Mouse (Mus musculus): Measurements from ENCODE around the gene 4930447C04Rik. TPM values are rescaled to one million over a fixed set of nuclear protein-coding genes. Genes with fewer than 3 reads are reported as not detected.

The 4930447C04Rik gene
- total and polyA plus RNA-seq, 3 experiments, result 0.66 TPM; not detected in 2

DNA sequence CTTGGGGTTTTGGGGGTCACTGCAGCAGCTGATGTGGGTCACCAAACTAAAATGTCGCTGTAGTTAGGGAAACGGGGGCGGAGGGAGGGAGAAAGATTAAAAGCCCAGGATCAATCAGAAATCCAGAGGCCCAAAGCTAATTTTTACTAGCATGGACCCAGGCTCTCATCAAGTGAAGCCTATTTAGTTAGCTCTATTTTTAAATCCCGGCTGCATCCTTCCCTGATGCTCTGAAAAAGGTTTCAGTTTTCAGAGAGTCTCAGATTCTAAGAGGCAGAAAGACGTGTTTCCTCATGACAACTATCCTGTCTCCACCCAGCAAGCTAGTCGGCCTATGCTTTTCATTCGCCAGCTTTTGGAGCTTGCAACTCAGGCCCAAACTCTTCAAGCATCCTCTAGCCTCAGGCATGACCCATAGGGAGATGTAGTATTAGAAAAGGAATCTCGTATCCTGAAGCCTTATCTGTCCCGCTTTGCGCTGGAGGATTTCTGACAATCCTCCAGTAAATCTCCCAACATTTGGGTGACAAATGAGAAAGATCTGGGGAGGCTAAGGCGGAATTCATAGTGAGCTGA is 336 bp upstream of the 4930447C04Rik start:
- TF ChIP-seq GATA2 (IDR thresholded peaks at IDR 0.05; ENCODE audit: borderline replicate concordance, low read depth, low read length), result no peak
- no peak for ATAC-seq (ENCODE audit: extremely low read depth, insufficient number of reproducible peaks, low FRiP score, poor library complexity, severe bottlenecking)
- DNase-seq (ENCODE audit: low spot score), result no peak
- no peaks in the 10 kb centered on the region for H3K36me3 ChIP-seq (replicated peaks)
- no peaks in the 10 kb centered on the region for H3K4me1 ChIP-seq (ENCODE audit: insufficient read depth, low read depth, low read length)
- no peaks in the 10 kb centered on the region for H3K9me3 ChIP-seq (replicated peaks)
- no peak overlapping the region for H3K4me3 ChIP-seq (ENCODE audit: low read depth, low read length)
- peaks cover 21% of the 10 kb centered on the region for H3K27me3 ChIP-seq (ENCODE audit: insufficient read depth, low read length)

DNA sequence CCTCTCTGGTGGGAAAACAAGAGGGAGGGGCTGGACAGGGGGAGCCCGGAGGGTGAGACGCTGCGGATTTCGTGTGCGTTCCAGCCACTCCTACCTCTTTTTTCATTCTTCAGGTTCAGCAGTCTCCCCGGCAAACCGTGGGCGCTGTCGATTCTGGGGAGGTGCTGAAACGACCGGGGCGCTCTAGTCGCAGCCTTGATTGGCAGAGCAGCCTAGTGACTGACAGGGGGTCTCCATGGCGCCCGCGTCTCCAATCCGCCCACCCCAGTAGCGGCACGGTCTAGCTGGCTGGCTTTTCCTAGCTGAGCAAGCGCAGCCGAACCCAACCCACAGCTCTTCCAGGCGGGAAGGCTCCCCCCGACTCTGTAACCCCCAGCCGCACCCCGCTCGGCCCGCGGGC is 958 bp downstream of the 4930447C04Rik start, which contains the start of gene Six6:
Gene Six6 (plus strand): TSS at position 277 of the 400 bp plus-strand sequence.
- TF ChIP-seq GATA2 (IDR thresholded peaks at IDR 0.05; ENCODE audit: borderline replicate concordance, low read depth, low read length) (no peak), GATA1 (IDR thresholded peaks at IDR 0.05; ENCODE audit: borderline replicate concordance, low read length) (no peak), CTCF (IDR thresholded peaks at IDR 0.05; ENCODE audit: low read depth, low read length) (no peak), TAL1 (conservative IDR thresholded peaks at IDR 0.05; ENCODE audit: low read depth, low read length) (no peak), POLR2AphosphoS5 (IDR thresholded peaks at IDR 0.05; ENCODE audit: insufficient replicate concordance, low read depth, low read length) (no peak)
- ATAC-seq (ENCODE audit: extremely low read depth, insufficient number of reproducible peaks, low FRiP score, poor library complexity, severe bottlenecking), result no peak
- Histone ChIP-seq H3K27me3 (ENCODE audit: insufficient read depth, low read length) (peaks cover 16% of the 10 kb centered on the region), H3K4me1 (ENCODE audit: insufficient read depth, low read depth, low read length) (no peaks in the 10 kb centered on the region), H3K4me3 (ENCODE audit: low read depth, low read length) (no peak within 1 kb of the TSS), H3K9me3 (replicated peaks) (no peaks in the 10 kb centered on the region), H3K36me3 (replicated peaks) (no peaks in the 10 kb centered on the region)
- no peak for DNase-seq (ENCODE audit: low spot score)

DNA sequence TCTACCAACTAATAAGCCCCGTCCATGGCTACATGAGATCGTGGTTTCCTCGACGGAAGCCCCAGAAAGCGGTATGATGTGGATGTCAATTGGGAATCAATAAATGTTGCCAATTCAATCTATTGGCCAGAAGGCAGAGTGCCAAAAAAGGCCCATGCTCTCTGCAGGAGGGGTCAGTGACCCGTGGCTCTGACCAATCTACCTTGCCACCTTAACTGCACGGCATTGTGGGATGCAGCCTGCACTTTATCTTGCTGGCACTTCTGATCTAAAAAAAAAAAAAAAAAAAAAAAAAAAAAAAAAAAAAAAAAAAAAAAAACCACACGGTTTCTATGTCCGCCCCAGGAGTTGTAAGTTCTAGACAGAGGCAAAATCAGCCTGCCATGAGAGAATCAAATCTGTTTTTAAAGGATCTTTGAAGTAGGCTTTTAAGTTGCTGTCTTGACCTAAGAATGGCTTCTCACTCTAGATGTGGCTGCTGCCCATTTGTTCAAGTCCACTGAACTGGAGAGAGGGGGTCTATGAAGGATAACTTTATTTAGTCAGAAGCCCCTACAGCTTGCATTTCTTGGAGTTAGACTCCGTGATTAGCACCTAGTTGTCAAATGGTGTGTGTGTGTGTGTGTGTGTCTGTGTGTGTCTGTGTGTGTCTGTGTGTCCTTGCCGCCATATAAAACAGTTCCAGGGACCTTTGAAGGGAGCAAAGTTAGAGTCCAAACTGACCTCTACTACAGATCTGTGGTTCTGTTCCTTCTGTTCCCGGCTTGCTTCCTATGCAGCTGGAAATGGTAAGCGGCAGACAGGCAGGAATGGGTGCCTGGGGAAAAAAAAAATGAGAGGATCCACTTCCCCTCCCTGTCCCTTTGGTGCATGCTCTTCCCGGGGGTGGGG is 1.7 kb downstream of the 4930447C04Rik start:
- no peak overlapping the region for H3K4me3 ChIP-seq (ENCODE audit: low read depth, low read length)
- DNase-seq (ENCODE audit: low spot score), result no peak
- ATAC-seq (ENCODE audit: extremely low read depth, insufficient number of reproducible peaks, low FRiP score, poor library complexity, severe bottlenecking), result no peak
- TF ChIP-seq GATA2 (IDR thresholded peaks at IDR 0.05; ENCODE audit: borderline replicate concordance, low read depth, low read length), result no peak
- no peak for TF ChIP-seq TAL1 (conservative IDR thresholded peaks at IDR 0.05; ENCODE audit: low read depth, low read length)
- no peak for TF ChIP-seq GATA1 (IDR thresholded peaks at IDR 0.05; ENCODE audit: borderline replicate concordance, low read length)
- TF ChIP-seq CTCF (IDR thresholded peaks at IDR 0.05; ENCODE audit: low read depth, low read length), result no peak
- TF ChIP-seq POLR2AphosphoS5 (IDR thresholded peaks at IDR 0.05; ENCODE audit: insufficient replicate concordance, low read depth, low read length), result no peak
- H3K36me3 ChIP-seq (replicated peaks), result no peaks in the 10 kb centered on the region
- H3K27me3 ChIP-seq (ENCODE audit: insufficient read depth, low read length), result peaks cover 16% of the 10 kb centered on the region
- H3K9me3 ChIP-seq (replicated peaks), result no peaks in the 10 kb centered on the region
- no peaks in the 10 kb centered on the region for H3K4me1 ChIP-seq (ENCODE audit: insufficient read depth, low read depth, low read length)

DNA sequence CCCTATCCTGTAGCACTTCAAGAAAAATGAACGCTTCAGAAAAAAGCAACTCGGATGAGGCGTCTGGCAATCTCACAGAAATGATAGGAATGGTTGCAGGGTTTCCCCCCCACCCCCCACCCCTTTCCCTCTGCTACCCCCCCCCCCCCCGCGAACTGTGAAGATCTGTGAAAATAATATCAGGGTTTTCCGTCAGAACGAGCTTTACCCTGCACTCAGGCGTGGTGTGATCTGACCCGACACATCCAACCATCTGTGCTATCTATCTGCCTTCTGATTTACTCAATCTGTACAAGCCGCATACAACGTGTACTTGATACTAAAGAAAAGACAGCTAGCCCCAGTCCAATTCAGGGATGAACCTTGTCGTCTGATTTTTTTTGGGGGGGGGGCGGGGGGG is 2.4 kb downstream of the 4930447C04Rik start:
- TF ChIP-seq GATA1 (IDR thresholded peaks at IDR 0.05; ENCODE audit: borderline replicate concordance, low read length) (no peak), CTCF (IDR thresholded peaks at IDR 0.05; ENCODE audit: low read depth, low read length) (no peak), POLR2AphosphoS5 (IDR thresholded peaks at IDR 0.05; ENCODE audit: insufficient replicate concordance, low read depth, low read length) (no peak), GATA2 (IDR thresholded peaks at IDR 0.05; ENCODE audit: borderline replicate concordance, low read depth, low read length) (no peak), TAL1 (conservative IDR thresholded peaks at IDR 0.05; ENCODE audit: low read depth, low read length) (no peak)
- no peaks in the 10 kb centered on the region for H3K36me3 ChIP-seq (replicated peaks)
- H3K27me3 ChIP-seq (ENCODE audit: insufficient read depth, low read length), result peaks cover 16% of the 10 kb centered on the region; the same call in 1 of the 2 replicates

DNA sequence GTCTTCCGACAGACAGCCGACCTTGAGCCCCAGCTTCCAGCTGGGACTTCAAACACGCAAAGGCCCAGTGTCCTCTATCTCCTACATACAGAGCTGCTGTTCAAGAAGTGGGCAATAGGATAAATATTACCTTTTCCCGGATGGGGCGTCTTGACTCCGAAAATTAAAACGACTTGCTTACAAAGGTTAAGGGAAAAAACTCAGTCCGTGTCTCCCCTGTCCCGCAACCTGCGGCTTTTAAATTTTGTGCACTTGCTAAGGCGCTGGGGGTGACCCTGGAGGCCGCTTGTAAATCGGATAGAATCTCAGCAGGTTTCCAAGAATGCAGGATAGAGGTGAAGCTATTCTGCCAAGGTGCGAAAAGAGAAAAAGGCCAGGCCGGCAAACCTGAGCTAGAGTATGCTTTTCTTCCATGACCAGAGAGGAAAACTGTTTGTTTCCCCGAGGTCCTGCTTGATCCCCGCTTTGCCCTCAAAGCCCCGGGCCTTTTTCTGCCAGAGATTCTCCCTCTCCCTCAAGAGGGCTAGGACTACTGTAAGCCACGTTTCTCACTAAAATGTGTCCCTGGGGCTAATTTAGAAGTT is 2.9 kb downstream of the 4930447C04Rik start:
- TF ChIP-seq TAL1 (conservative IDR thresholded peaks at IDR 0.05; ENCODE audit: low read depth, low read length), result no peak
- TF ChIP-seq POLR2AphosphoS5 (IDR thresholded peaks at IDR 0.05; ENCODE audit: insufficient replicate concordance, low read depth, low read length), result no peak
- TF ChIP-seq CTCF (IDR thresholded peaks at IDR 0.05; ENCODE audit: low read depth, low read length), result no peak
- no peak for TF ChIP-seq GATA1 (IDR thresholded peaks at IDR 0.05; ENCODE audit: borderline replicate concordance, low read length)
- no peak for TF ChIP-seq GATA2 (IDR thresholded peaks at IDR 0.05; ENCODE audit: borderline replicate concordance, low read depth, low read length)
- Histone ChIP-seq H3K4me3 (ENCODE audit: low read depth, low read length) (no peak overlapping the region), H3K9me3 (replicated peaks) (no peaks in the 10 kb centered on the region), H3K36me3 (replicated peaks) (no peaks in the 10 kb centered on the region), H3K27me3 (ENCODE audit: insufficient read depth, low read length) (peaks cover 16% of the 10 kb centered on the region; the same call in 1 of the 2 replicates), H3K4me1 (ENCODE audit: insufficient read depth, low read depth, low read length) (no peaks in the 10 kb centered on the region)
- no peak for ATAC-seq (ENCODE audit: extremely low read depth, insufficient number of reproducible peaks, low FRiP score, poor library complexity, severe bottlenecking)
- no peak for DNase-seq (ENCODE audit: low spot score)

More for the DNA sequence above, 2.4 kb downstream of the 4930447C04Rik start:
- DNase-seq (ENCODE audit: low spot score) (no peak), ATAC-seq (ENCODE audit: extremely low read depth, insufficient number of reproducible peaks, low FRiP score, poor library complexity, severe bottlenecking) (no peak)
- Histone ChIP-seq H3K4me1 (ENCODE audit: insufficient read depth, low read depth, low read length) (no peaks in the 10 kb centered on the region), H3K4me3 (ENCODE audit: low read depth, low read length) (no peak overlapping the region), H3K9me3 (replicated peaks) (no peaks in the 10 kb centered on the region)

DNA sequence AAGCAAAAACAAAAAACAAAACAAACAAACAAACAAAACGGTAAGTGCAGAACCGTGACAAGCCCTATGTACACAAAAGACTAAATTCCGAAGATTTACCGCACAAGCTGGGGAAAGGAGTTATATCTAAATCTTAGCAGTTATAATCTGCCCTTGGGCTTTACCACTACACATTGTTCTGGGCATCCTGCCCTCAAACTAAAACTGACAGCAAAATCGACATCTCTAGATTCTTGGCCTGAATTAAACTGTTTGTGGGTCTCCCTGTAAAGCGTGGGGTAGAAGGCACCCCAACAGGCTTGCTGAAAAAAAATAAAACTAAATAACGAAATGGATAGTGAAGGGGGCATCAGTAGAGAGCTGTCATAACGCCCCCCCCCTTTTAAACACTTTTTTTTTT is 3.8 kb downstream of the 4930447C04Rik start:
- no peaks in the 10 kb centered on the region for H3K4me1 ChIP-seq (ENCODE audit: insufficient read depth, low read depth, low read length)
- H3K36me3 ChIP-seq (replicated peaks), result no peaks in the 10 kb centered on the region
- DNase-seq (ENCODE audit: low spot score) (no peak), ATAC-seq (ENCODE audit: extremely low read depth, insufficient number of reproducible peaks, low FRiP score, poor library complexity, severe bottlenecking) (no peak)
- H3K9me3 ChIP-seq (replicated peaks), result no peaks in the 10 kb centered on the region
- no peak for TF ChIP-seq CTCF (IDR thresholded peaks at IDR 0.05; ENCODE audit: low read depth, low read length)
- no peak for TF ChIP-seq TAL1 (conservative IDR thresholded peaks at IDR 0.05; ENCODE audit: low read depth, low read length)
- TF ChIP-seq POLR2AphosphoS5 (IDR thresholded peaks at IDR 0.05; ENCODE audit: insufficient replicate concordance, low read depth, low read length), result no peak
- no peak for TF ChIP-seq GATA1 (IDR thresholded peaks at IDR 0.05; ENCODE audit: borderline replicate concordance, low read length)
- TF ChIP-seq GATA2 (IDR thresholded peaks at IDR 0.05; ENCODE audit: borderline replicate concordance, low read depth, low read length), result no peak
- no peak overlapping the region for H3K4me3 ChIP-seq (ENCODE audit: low read depth, low read length)
- peaks cover 15% of the 10 kb centered on the region; the same call in 1 of the 2 replicates for H3K27me3 ChIP-seq (ENCODE audit: insufficient read depth, low read length)

Data from G1E (cell line).